Mouse (Mus musculus) layer of hippocampus, postnatal 25 days (tissue): Measurements from ENCODE around the gene Stmnd1. TPM values are rescaled to one million over a fixed set of nuclear protein-coding genes. Genes with fewer than 3 reads are reported as not detected.
"Not testable (repeated sequence)": the region's sequence is repeated elsewhere in the genome, so short reads cannot be mapped to it uniquely, and the experiment has no call there.

Source experiments
- DNase-seq, 2 experiments: peaks; one replicate each; pipeline ENCODE4 v3.0.0; 2022; ENCODE audit warnings: mixed read lengths in 2 of 2, low spot score in 1 of 2; ENCODE audit errors: extremely low spot score in 1 of 2
- total RNA-seq, 2 experiments: library from RNA; stranded (reverse); gene quantifications; 2 replicates each; pipeline ENCODE4 v1.2.3; 2021

Stmnd1 gene
- total RNA-seq, 2 experiments from 2014 or later = 0.27 TPM; not detected in 1

- DNase-seq = no peak
These were observed 14.3 kb downstream of the Stmnd1 start for GRCm38 (mm10) chr13:46287801-46288200.

- DNase-seq = no peak
These were observed 14.9 kb downstream of the Stmnd1 start for GRCm38 (mm10) chr13:46288372-46288771.

GRCm38 (mm10) chr13:46290537-46290936 lies 17.0 kb downstream of the Stmnd1 start:
- DNase-seq = no peak

GRCm38 (mm10) chr13:46294365-46294764 lies 20.8 kb downstream of the Stmnd1 start:
- no peak for DNase-seq

- DNase-seq = no peak
These were observed 24.2 kb downstream of the Stmnd1 start for GRCm38 (mm10) chr13:46297701-46298100.

- DNase-seq = peak; percentile 49 to 68
These were observed 37.3 kb downstream of the Stmnd1 start for GRCm38 (mm10) chr13:46310790-46311189.

GRCm38 (mm10) chr13:46313176-46313575 lies 39.7 kb downstream of the Stmnd1 start:
- DNase-seq = no peak

- DNase-seq = no peak
These were observed 41.6 kb downstream of the Stmnd1 start for GRCm38 (mm10) chr13:46315165-46315564.

GRCm38 (mm10) chr13:46326351-46326985 lies 52.9 kb downstream of the Stmnd1 start:
- DNase-seq = no peak

- DNase-seq = peak in 1 of 2 experiments; percentile 45
These were observed 61.5 kb downstream of the Stmnd1 start for GRCm38 (mm10) chr13:46335020-46335419.

GRCm38 (mm10) chr13:46336281-46336680 lies 62.8 kb downstream of the Stmnd1 start:
- DNase-seq = not testable (repeated sequence)

- DNase-seq = no peak
These were observed 64.3 kb downstream of the Stmnd1 start for GRCm38 (mm10) chr13:46337791-46338190.

GRCm38 (mm10) chr13:46339954-46340353 lies 66.4 kb downstream of the Stmnd1 start:
- no peak for DNase-seq

- DNase-seq = no peak
These were observed 67.1 kb downstream of the Stmnd1 start for GRCm38 (mm10) chr13:46340583-46340982.

- DNase-seq = no peak
These were observed 67.9 kb downstream of the Stmnd1 start for GRCm38 (mm10) chr13:46341419-46341818.

- no peak for DNase-seq
These were observed 69.7 kb downstream of the Stmnd1 start for GRCm38 (mm10) chr13:46343226-46343625.

GRCm38 (mm10) chr13:46346830-46347512 lies 73.5 kb downstream of the Stmnd1 start:
- DNase-seq = no peak

GRCm38 (mm10) chr13:46349664-46350063 lies 76.1 kb downstream of the Stmnd1 start:
- no peak for DNase-seq
